Mouse (Mus musculus): Measurements from ENCODE around the gene Top2b.

- TF ChIP-seq USF1 (IDR thresholded peaks at IDR 0.05; ENCODE audit: low read depth), result no peak
- TF ChIP-seq POLR2A (IDR thresholded peaks at IDR 0.05; ENCODE audit: insufficient read length, low read depth), result no peak
- no peak for TF ChIP-seq E2F4 (IDR thresholded peaks at IDR 0.05; ENCODE audit: insufficient read depth)
- TF ChIP-seq MAX (IDR thresholded peaks at IDR 0.05; ENCODE audit: low read depth), result no peak
- no peak for TF ChIP-seq TCF12 (IDR thresholded peaks at IDR 0.05; ENCODE audit: insufficient read depth, poor library complexity, severe bottlenecking)
- TF ChIP-seq POLR2AphosphoS2 (IDR thresholded peaks at IDR 0.05; ENCODE audit: insufficient read length, low read depth), result no peak
- TF ChIP-seq MYOG (IDR thresholded peaks at IDR 0.05; ENCODE audit: control insufficient read depth in 1 of 3, insufficient read depth in 1 of 3, insufficient read length in 2 of 3, low read depth in 2 of 3), result no peak
Observed at GRCm38 (mm10) chr14:16444859-16445258, 79.9 kb downstream of the Top2b start.

Measured in myocyte (in vitro differentiated cells).